Mouse (Mus musculus) CH12.LX (cell line): Measurements from ENCODE around the gene Dtx1. TPM values are rescaled to one million over a fixed set of nuclear protein-coding genes. Genes with fewer than 3 reads are reported as not detected.

ENCODE experiments used
- DNase-seq: peaks from one replicate; pipeline ENCODE4 v3.0.0-alpha.2; 2013; ENCODE audit errors: extremely low read depth
- H3K27ac ChIP-seq: 2 replicates; pipeline ENCODE4 v1.5.1; 2012; ENCODE audit warnings: low read depth, mild to moderate bottlenecking, control low read depth, moderate library complexity; ENCODE audit not compliant: insufficient read depth
- H3K27me3 ChIP-seq: replicated peaks from 2 replicates; pipeline ENCODE3; 2012; ENCODE audit warnings: inconsistent platforms
- H3K36me3 ChIP-seq, 2 experiments: replicated peaks in 1 of 2; 2 replicates each; pipeline versions ENCODE3 to v1.6.1; 2012; ENCODE audit warnings: inconsistent platforms in 1 of 2, low read length in 1 of 2, mild to moderate bottlenecking in 1 of 2, mixed read lengths in 1 of 2, moderate library complexity in 1 of 2; ENCODE audit not compliant: control insufficient read depth in 1 of 2, insufficient read depth in 1 of 2
- H3K4me1 ChIP-seq, 2 experiments: 2 replicates each; pipeline ENCODE4 v1.6.1; 2012; ENCODE audit warnings: inconsistent platforms in 1 of 2, moderate library complexity in 1 of 2; ENCODE audit not compliant: insufficient read depth in 2 of 2, control insufficient read depth in 1 of 2
- H3K4me2 ChIP-seq: 2 replicates; pipeline ENCODE4 v1.6.1; 2012; ENCODE audit warnings: low read depth, mild to moderate bottlenecking, control low read depth; ENCODE audit not compliant: poor library complexity, insufficient read depth, severe bottlenecking
- H3K4me3 ChIP-seq, 3 experiments: fragments of 150-350 bp in 1 of 3; sonication (generic) in 1 of 3; replicated peaks in 1 of 3; 2 replicates each; pipeline versions ENCODE3 to v1.5.1; 2011 to 2012; ENCODE audit warnings: low read depth in 2 of 3, low read length in 2 of 3, mild to moderate bottlenecking in 2 of 3, moderate library complexity in 2 of 3, control low read depth in 1 of 3, improper control_type of control experiment in 1 of 3, inconsistent platforms in 1 of 3, mixed read lengths in 1 of 3; ENCODE audit not compliant: poor library complexity in 1 of 3
- H3K79me2 ChIP-seq: replicated peaks from 2 replicates; pipeline ENCODE4 v1.6.1; 2012; ENCODE audit warnings: mild to moderate bottlenecking, moderate library complexity; ENCODE audit not compliant: control insufficient read depth, poor library complexity, insufficient read depth, severe bottlenecking; ENCODE audit errors: extremely low read depth
- H3K9ac ChIP-seq: 2 replicates; pipeline ENCODE4 v1.6.1; 2012; ENCODE audit warnings: low read depth, mild to moderate bottlenecking, control low read depth, moderate library complexity; ENCODE audit not compliant: insufficient read depth
- H3K9me3 ChIP-seq: replicated peaks from 2 replicates; pipeline ENCODE3; 2012; ENCODE audit warnings: low read length, inconsistent platforms, mixed read lengths
- BHLHE40 ChIP-seq: IDR thresholded peaks from 2 replicates; pipeline ENCODE4 v1.6.1; 2011; ENCODE audit warnings: mild to moderate bottlenecking, low read depth, low read length, improper control_type of control experiment
- CHD1 ChIP-seq: IDR thresholded peaks from 2 replicates; pipeline ENCODE4 v1.6.1; 2012; ENCODE audit warnings: low read depth, low read length, improper control_type of control experiment, inconsistent platforms
- ELF1 ChIP-seq: IDR thresholded peaks from 2 replicates; pipeline ENCODE4 v1.6.1; 2014; ENCODE audit warnings: low read depth, mild to moderate bottlenecking, inconsistent platforms, low read length, improper control_type of control experiment
- ETS1 ChIP-seq: conservative IDR thresholded peaks from 2 replicates; pipeline ENCODE4 v1.6.1; 2012; ENCODE audit warnings: low read depth, mild to moderate bottlenecking, inconsistent platforms, low read length, improper control_type of control experiment, moderate library complexity
- GABPA ChIP-seq: IDR thresholded peaks from 2 replicates; pipeline ENCODE4 v1.6.1; 2012; ENCODE audit warnings: low read depth, low read length, improper control_type of control experiment, inconsistent platforms; ENCODE audit not compliant: insufficient replicate concordance
- JUN ChIP-seq: IDR thresholded peaks from 2 replicates; pipeline ENCODE4 v1.6.1; 2011; ENCODE audit warnings: low read depth, mild to moderate bottlenecking, low read length, improper control_type of control experiment, moderate library complexity; ENCODE audit not compliant: insufficient read depth
- JUND ChIP-seq: conservative IDR thresholded peaks from 2 replicates; pipeline ENCODE4 v1.6.1; 2011; ENCODE audit warnings: low read depth, low read length, improper control_type of control experiment
- KAT2A ChIP-seq: IDR thresholded peaks from 2 replicates; pipeline ENCODE4 v1.6.1; 2012; ENCODE audit warnings: low read length, improper control_type of control experiment, inconsistent platforms; ENCODE audit not compliant: insufficient replicate concordance
- MAFK ChIP-seq: IDR thresholded peaks from 2 replicates; pipeline ENCODE4 v1.6.1; 2011; ENCODE audit warnings: low read length, improper control_type of control experiment; ENCODE audit not compliant: insufficient replicate concordance
- MAX ChIP-seq: IDR thresholded peaks from 2 replicates; pipeline ENCODE4 v1.6.1; 2011; ENCODE audit warnings: low read length, improper control_type of control experiment
- MAZ ChIP-seq: IDR thresholded peaks from 2 replicates; pipeline ENCODE4 v1.6.1; 2012; ENCODE audit warnings: low read depth, mild to moderate bottlenecking, inconsistent platforms, low read length, improper control_type of control experiment, moderate library complexity
- MYC ChIP-seq: IDR thresholded peaks from 2 replicates; pipeline ENCODE4 v1.6.1; 2011; ENCODE audit warnings: low read depth, mild to moderate bottlenecking, improper control_type of control experiment, low read length
- NELFE ChIP-seq: IDR thresholded peaks from 2 replicates; pipeline ENCODE4 v1.6.1; 2011; ENCODE audit warnings: low read depth, low read length, improper control_type of control experiment
- POLR2AphosphoS2 ChIP-seq: IDR thresholded peaks from 2 replicates; pipeline ENCODE4 v1.6.1; 2011; ENCODE audit warnings: low read depth, low read length, improper control_type of control experiment
- RAD21 ChIP-seq: IDR thresholded peaks from 2 replicates; pipeline ENCODE4 v1.6.1; 2011; ENCODE audit warnings: low read depth, mild to moderate bottlenecking, low read length, improper control_type of control experiment, moderate library complexity
- SIN3A ChIP-seq: IDR thresholded peaks from 2 replicates; pipeline ENCODE4 v1.6.1; 2012; ENCODE audit warnings: low read length, improper control_type of control experiment, inconsistent platforms
- TBP ChIP-seq: conservative IDR thresholded peaks from 2 replicates; pipeline ENCODE4 v1.6.1; 2011; ENCODE audit warnings: low read depth, low read length, improper control_type of control experiment
- UBTF ChIP-seq: IDR thresholded peaks from 2 replicates; pipeline ENCODE4 v1.6.1; 2012; ENCODE audit warnings: low read depth, mild to moderate bottlenecking, inconsistent platforms, low read length, improper control_type of control experiment, moderate library complexity
- ZMIZ1 ChIP-seq: IDR thresholded peaks from 2 replicates; pipeline ENCODE4 v1.6.1; 2012; ENCODE audit warnings: low read depth, mild to moderate bottlenecking, inconsistent platforms, low read length, improper control_type of control experiment
- ZNF384 ChIP-seq: IDR thresholded peaks from 2 replicates; pipeline ENCODE4 v1.6.1; 2012; ENCODE audit warnings: low read depth, low read length, improper control_type of control experiment, inconsistent platforms
- dilution Hi-C: fragments of 300-500 bp; cut with MboI; formaldehyde crosslinking; loops from 2 replicates; pipeline ENCODE4 v1.14.3; 2020; ENCODE audit warnings: low sequenced_read_pairs; ENCODE audit not compliant: extremely low pct_unique_long_range_greater_than_20kb, extremely low pct_ligation_motif_present
- in situ Hi-C: fragments of 300-500 bp; cut with MboI; formaldehyde crosslinking; loops from 3 replicates; pipeline ENCODE4 v1.14.3; 2019; ENCODE audit warnings: low sequenced_read_pairs, low pct_ligation_motif_present, low pct_unique_long_range_greater_than_20kb, mixed read lengths
- polyA plus RNA-seq: library from polyadenylated mRNA; unstranded; fragments of >175 nt; gene quantifications from 2 replicates; pipeline ENCODE4 v1.2.1, GENCODE M21; 2012; ENCODE audit warnings: low read depth; ENCODE audit not compliant: insufficient read length
- total RNA-seq, 2 experiments: library from RNA; depleted of rRNA; stranded (reverse); fragments of 300-350 nt in 1 of 2; fragments of >200 nt in 1 of 2; gene quantifications; 2 replicates each; pipeline ENCODE4 v1.2.3; 2012 to 2014

Gene Dtx1
- total and polyA plus RNA-seq, 3 experiments, result 0.98 to 3.9 (median 2.1) TPM

DNA sequence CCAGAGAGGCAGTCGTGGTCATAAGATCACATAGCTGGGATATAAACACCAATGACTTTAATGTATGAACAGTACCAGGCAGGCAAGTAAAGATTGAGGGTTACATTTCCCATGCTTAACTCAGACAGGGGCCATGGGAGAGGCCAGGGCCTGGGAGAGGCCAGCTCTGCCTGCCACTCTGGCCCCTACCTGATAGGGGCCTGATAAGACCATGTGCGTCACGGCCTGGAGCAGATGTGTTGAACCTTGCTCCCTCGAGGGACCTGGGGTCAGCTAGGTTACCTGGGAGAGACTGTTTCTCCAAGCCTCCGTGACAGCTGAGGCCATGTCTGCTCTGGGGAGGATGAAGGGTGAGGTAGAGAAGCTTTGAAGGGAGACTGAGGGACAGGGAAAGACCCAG, 60.5 kb downstream of the Dtx1 start:
- in situ Hi-C loops (no loop called here), dilution Hi-C loops (no loop called here)
- H3K9me3 ChIP-seq, result no peaks in the 10 kb centered on the region

DNA sequence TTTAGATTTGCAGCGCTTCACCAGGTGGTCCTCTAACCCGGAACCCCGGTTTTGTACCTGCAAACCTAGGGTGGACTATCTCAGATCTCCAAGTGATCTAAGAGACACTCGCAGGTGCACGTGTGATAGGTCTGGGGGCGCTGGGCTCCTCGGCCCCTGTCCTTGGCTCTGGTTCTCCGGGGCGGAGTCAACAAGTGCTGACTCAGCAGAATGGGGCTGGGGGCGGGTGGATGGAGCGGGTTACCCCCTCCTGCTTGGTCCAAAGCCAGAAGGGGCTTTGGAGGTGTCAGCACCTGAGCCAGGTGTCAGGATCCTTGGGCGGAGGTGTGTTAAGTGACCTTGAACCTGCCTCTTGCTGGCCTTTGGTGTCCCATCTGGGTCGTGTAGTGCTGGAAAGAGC, 61.8 kb downstream of the Dtx1 start:
- Histone ChIP-seq H3K27ac (no peak overlapping the region), H3K4me3 (peak overlapping the region; percentile 83 to 93 (median 88)), H3K9ac (peak overlapping the region; percentile 75), H3K36me3 (peaks cover 3 to 22% of the 10 kb centered on the region in 2 experiments), H3K79me2 (no peaks in the 10 kb centered on the region), H3K27me3 (no peaks in the 10 kb centered on the region), H3K4me1 (peaks cover 24 to 60% of the 10 kb centered on the region in 2 experiments), H3K9me3 (no peaks in the 10 kb centered on the region), H3K4me2 (peak overlapping the region; percentile 82)
- no peak for DNase-seq
- in situ Hi-C loops, result no loop called here
- TF ChIP-seq ZMIZ1 (no peak), MAFK (peak; percentile 100), JUND (no peak), MAX (no peak), KAT2A (no peak), SIN3A (peak; percentile 19; the same call in 1 of the 2 replicates), MAZ (no peak), GABPA (no peak), POLR2AphosphoS2 (no peak), ETS1 (no peak), ZNF384 (no peak)
- dilution Hi-C loops, result no loop called here

More for the DNA sequence above, 60.5 kb downstream of the Dtx1 start:
- H3K79me2 ChIP-seq, result no peaks in the 10 kb centered on the region
- peaks cover 10 to 34% of the 10 kb centered on the region in 2 experiments for H3K36me3 ChIP-seq
- no peak overlapping the region for H3K27ac ChIP-seq
- DNase-seq, result no peak
- no peaks in the 10 kb centered on the region for H3K27me3 ChIP-seq
- H3K4me1 ChIP-seq, result peaks cover 24 to 60% of the 10 kb centered on the region in 2 experiments
- H3K4me2 ChIP-seq, result no peak overlapping the region
- no peak overlapping the region for H3K9ac ChIP-seq
- H3K4me3 ChIP-seq, result no peak overlapping the region
- TF ChIP-seq JUN, result no peak
- no peak for TF ChIP-seq TBP
- no peak for TF ChIP-seq CHD1
- TF ChIP-seq UBTF, result no peak
- TF ChIP-seq MYC, result no peak
- TF ChIP-seq RAD21, result no peak
- no peak for TF ChIP-seq NELFE
- TF ChIP-seq ZNF384, result no peak
- TF ChIP-seq BHLHE40, result no peak
- TF ChIP-seq ELF1, result no peak
- TF ChIP-seq, all 38 proteins: peak for 0
